Mouse (Mus musculus) spleen, adult 2 months (tissue): ENCODE results near the gene 1500015O10Rik. TPM values are rescaled to one million over a fixed set of nuclear protein-coding genes. Genes with fewer than 3 reads are reported as not detected.

ENCODE experiments used
- DNase-seq, 2 experiments: peaks; one replicate each; pipeline versions ENCODE4 v3.0.0 to v3.0.0-alpha.2; 2012 to 2021; ENCODE audit warnings: low spot score in 2 of 2, low read depth in 1 of 2
- H3K27ac ChIP-seq: fragments of 200-500 bp; 2 replicates; pipeline ENCODE4 v1.5.1; 2012; ENCODE audit warnings: low read length, inconsistent platforms; ENCODE audit not compliant: insufficient read depth
- H3K27me3 ChIP-seq: fragments of 200-500 bp; 2 replicates; pipeline ENCODE4 v1.6.1; 2012; ENCODE audit warnings: mild to moderate bottlenecking, moderate library complexity, low read length, inconsistent platforms; ENCODE audit not compliant: control insufficient read depth, insufficient read depth
- H3K36me3 ChIP-seq: fragments of 200-500 bp; 2 replicates; pipeline ENCODE4 v1.6.1; 2012; ENCODE audit warnings: mild to moderate bottlenecking, low read length, inconsistent platforms; ENCODE audit not compliant: control insufficient read depth, insufficient read depth
- H3K4me1 ChIP-seq: fragments of 200-500 bp; 2 replicates; pipeline ENCODE4 v1.6.1; 2011; ENCODE audit warnings: inconsistent platforms; ENCODE audit not compliant: control insufficient read depth, insufficient read depth, insufficient read length
- H3K4me3 ChIP-seq: fragments of 200-500 bp; 2 replicates; pipeline ENCODE4 v1.5.1; 2011; ENCODE audit warnings: mild to moderate bottlenecking, inconsistent platforms; ENCODE audit not compliant: insufficient read depth, insufficient read length; ENCODE audit errors: extremely low read depth
- CTCF ChIP-seq: fragments of 200-500 bp; IDR thresholded peaks from 2 replicates; pipeline ENCODE4 v1.5.1; 2011; ENCODE audit warnings: mild to moderate bottlenecking, inconsistent platforms; ENCODE audit not compliant: insufficient read depth, insufficient read length, insufficient replicate concordance; ENCODE audit errors: extremely low read depth
- POLR2A ChIP-seq: fragments of 200-500 bp; IDR thresholded peaks from 2 replicates; pipeline ENCODE4 v1.6.1; 2011; ENCODE audit warnings: low read depth, low read length, inconsistent platforms
- WGBS: fragments of 180-500 bp; shearing (Covaris S2); methylation state at CpG from one replicate; pipeline ENCODE4 v1.1.7; 2018; 5-methylcytosine and 5-hydroxymethylcytosine counted together
- polyA plus RNA-seq: library from polyadenylated mRNA; depleted of rRNA; stranded (reverse); fragments of >200 nt; gene quantifications from 2 replicates; pipeline ENCODE4 v1.2.3, GENCODE M21; 2012

The 1500015O10Rik gene
- polyA plus RNA-seq, 1 experiment: 1.8 TPM

GRCm38 (mm10) chr1:43717967-43718366 is 12.4 kb upstream of the 1500015O10Rik start:
- no peak overlapping the region for H3K4me3 ChIP-seq
- H3K36me3 ChIP-seq: no peaks in the 10 kb centered on the region
- no peak overlapping the region for H3K27ac ChIP-seq
- no peak for DNase-seq
- 86% methylated on average over 7 of the region's 7 CpGs for WGBS
- no peaks in the 10 kb centered on the region for H3K4me1 ChIP-seq
- TF ChIP-seq CTCF (no peak), POLR2A (no peak)
- no peaks in the 10 kb centered on the region for H3K27me3 ChIP-seq

- Histone ChIP-seq H3K27me3 (no peaks in the 10 kb centered on the region), H3K36me3 (no peaks in the 10 kb centered on the region), H3K4me3 (no peak overlapping the region), H3K4me1 (no peaks in the 10 kb centered on the region), H3K27ac (no peak overlapping the region)
- DNase-seq: no peak
- TF ChIP-seq CTCF (no peak), POLR2A (no peak)
- 29% methylated on average over 2 of the region's 2 CpGs for WGBS
Observed at GRCm38 (mm10) chr1:43718793-43719192, 11.6 kb upstream of the 1500015O10Rik start.

GRCm38 (mm10) chr1:43722459-43722858 is 7.9 kb upstream of the 1500015O10Rik start:
- TF ChIP-seq POLR2A (no peak), CTCF (no peak)
- WGBS: 53% methylated on average over 1 of the region's 1 CpGs
- Histone ChIP-seq H3K36me3 (no peaks in the 10 kb centered on the region), H3K4me1 (no peaks in the 10 kb centered on the region), H3K27me3 (no peaks in the 10 kb centered on the region), H3K27ac (no peak overlapping the region), H3K4me3 (no peak overlapping the region)
- no peak for DNase-seq

GRCm38 (mm10) chr1:43732100-43732499 is 1.7 kb downstream of the 1500015O10Rik start:
- no peaks in the 10 kb centered on the region for H3K36me3 ChIP-seq
- DNase-seq: no peak
- WGBS: 89% methylated on average over 4 of the region's 4 CpGs

DNA sequence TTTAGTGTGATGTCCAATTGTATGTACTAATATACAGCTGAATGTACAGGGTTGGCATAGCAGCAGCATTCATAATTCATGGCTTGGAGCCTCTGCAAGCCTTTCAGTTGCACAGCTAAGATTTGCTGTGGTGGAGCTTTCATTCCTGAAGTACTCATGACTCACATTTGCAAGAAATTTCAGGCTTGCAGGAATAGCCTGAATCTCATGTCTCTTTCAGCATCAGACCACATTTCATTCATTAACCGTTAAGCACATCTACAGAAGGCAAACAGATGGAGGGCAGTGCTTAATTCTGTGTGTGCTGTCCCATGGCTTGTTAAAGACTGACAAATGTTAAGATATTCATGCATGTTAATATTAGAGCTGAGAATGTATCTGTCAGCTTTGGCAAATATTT is 2.3 kb downstream of the 1500015O10Rik start:
- TF ChIP-seq POLR2A (no peak), CTCF (no peak)
- Histone ChIP-seq H3K4me1 (no peaks in the 10 kb centered on the region), H3K27me3 (no peaks in the 10 kb centered on the region), H3K36me3 (no peaks in the 10 kb centered on the region), H3K27ac (no peak overlapping the region), H3K4me3 (no peak overlapping the region)
- 87% methylated on average over 1 of the region's 1 CpGs for WGBS
- DNase-seq: no peak

More at GRCm38 (mm10) chr1:43732100-43732499, 1.7 kb downstream of the 1500015O10Rik start:
- TF ChIP-seq POLR2A (no peak), CTCF (no peak)
- Histone ChIP-seq H3K4me3 (no peak overlapping the region), H3K27ac (no peak overlapping the region), H3K4me1 (no peaks in the 10 kb centered on the region), H3K27me3 (no peaks in the 10 kb centered on the region)

DNA sequence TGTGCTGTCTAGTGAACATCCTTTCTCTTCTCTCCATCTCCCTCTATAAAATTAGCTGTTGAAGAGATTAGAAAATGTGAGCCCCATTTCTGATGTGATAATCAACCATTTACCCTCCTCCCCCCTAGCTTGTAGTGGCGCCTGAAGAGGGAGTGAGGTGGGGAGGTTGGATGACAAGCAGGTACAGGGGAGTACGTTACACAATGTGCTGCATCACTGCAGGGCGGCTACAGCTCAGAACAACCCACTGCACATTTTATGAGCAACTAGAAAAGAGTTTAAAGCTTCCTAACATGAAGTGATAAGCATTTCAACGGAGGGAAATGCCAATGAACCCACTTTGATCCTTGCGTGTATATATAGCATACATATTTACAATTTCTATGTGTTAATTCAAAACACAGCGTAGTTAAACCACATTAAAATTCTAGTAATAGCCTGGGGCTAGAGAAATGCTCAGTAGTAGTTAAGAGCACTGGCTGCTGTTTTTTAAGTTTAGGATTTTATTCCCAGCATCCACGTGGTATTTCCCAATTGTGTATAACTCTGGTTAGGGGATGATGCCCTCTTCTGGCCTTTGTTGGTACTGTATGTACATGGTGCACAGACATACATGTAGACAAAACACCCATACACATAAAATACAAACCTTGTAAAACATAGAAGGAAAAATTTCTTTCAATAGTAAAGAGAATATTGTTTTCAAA is 7.6 kb downstream of the 1500015O10Rik start:
- no peak for TF ChIP-seq CTCF
- no peak for TF ChIP-seq POLR2A
- WGBS: 81% methylated on average over 7 of the region's 7 CpGs
- Histone ChIP-seq H3K4me3 (no peak overlapping the region), H3K4me1 (no peaks in the 10 kb centered on the region), H3K27me3 (no peaks in the 10 kb centered on the region), H3K36me3 (no peaks in the 10 kb centered on the region), H3K27ac (no peak overlapping the region)
- no peak for DNase-seq

DNA sequence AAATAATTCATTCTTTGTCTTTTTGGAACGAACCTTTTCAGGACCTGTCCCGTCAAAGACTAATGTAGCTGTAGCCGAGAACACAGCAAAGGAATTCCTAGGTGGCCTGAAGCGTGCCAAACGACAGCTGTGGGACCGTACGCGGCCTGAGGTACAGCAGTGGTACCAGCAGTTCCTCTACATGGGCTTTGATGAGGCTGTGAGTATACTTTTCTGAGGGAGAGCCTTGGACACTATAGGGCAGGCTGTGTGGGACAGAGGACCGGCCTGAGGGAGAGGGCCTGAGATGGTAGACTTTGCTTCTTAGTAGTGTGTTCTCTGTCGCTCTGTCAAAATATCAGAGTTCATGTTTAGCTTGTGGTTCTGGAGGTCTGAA is 8.1 kb downstream of the 1500015O10Rik start:
- no peak for DNase-seq
- Histone ChIP-seq H3K36me3 (no peaks in the 10 kb centered on the region), H3K4me1 (no peaks in the 10 kb centered on the region), H3K27ac (no peak overlapping the region), H3K4me3 (no peak overlapping the region), H3K27me3 (no peaks in the 10 kb centered on the region)
- WGBS: 93% methylated on average over 10 of the region's 10 CpGs
- no peak for TF ChIP-seq CTCF
- TF ChIP-seq POLR2A: no peak
